Mouse (Mus musculus): ENCODE measurements around the gene Grm4.

DNA sequence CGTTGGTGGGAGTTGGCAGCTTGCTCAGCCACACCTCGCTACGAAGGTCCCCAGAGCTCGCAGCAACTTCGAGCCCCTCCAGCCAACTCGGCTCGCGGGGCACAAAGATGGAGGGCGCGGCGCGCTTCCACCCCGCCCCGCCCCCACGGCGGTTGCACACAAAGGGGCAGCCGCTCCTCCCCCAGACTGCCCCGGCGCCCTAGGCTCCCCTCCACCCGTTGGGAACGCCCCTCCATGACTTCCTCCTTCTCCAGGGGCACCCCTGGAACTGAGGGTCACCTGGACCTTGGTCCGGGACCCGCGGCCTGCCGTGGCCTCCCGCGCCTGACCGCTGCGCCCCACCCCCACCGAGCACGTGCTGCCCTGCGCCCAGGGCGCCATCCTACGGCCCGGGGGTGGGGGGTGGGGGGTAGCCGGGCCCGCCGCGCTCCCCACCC is 33.9 kb upstream of the Grm4 start:
- no peak for TF ChIP-seq CTCF (IDR thresholded peaks at IDR 0.05; ENCODE audit: extremely low read depth, insufficient read depth, low read length)
- TF ChIP-seq POLR2A (IDR thresholded peaks at IDR 0.05; ENCODE audit: extremely low read depth, insufficient read depth, low read length): no peak
